Mouse (Mus musculus) erythroblast, adult 5-6 weeks (primary cell): Measurements from ENCODE around the gene Cpt1a. TPM values are rescaled to one million over a fixed set of nuclear protein-coding genes. Genes with fewer than 3 reads are reported as not detected.

ENCODE experiments used
- ATAC-seq: replicated peaks from 2 replicates; pipeline ENCODE4 v1.8.0; 2016; ENCODE audit warnings: moderate number of reproducible peaks, mild to moderate bottlenecking, moderate TSS enrichment, inconsistent platforms; ENCODE audit not compliant: poor library complexity, low FRiP score, severe bottlenecking
- total RNA-seq, 2 experiments: library from RNA; stranded (forward) in 1 of 2; stranded (reverse) in 1 of 2; fragments of 150-400 nt in 1 of 2; fragments of 200-764, 138-1000 nt in 1 of 2; gene quantifications; 2 replicates each; pipeline versions ENCODE4 v1.2.3 to v1.2.4; 2015 to 2017; ENCODE audit warnings: low replicate concordance in 2 of 2

The Cpt1a gene
- total RNA-seq, 2 experiments from 2014 or later, result 11.0 to 19.5 TPM

DNA sequence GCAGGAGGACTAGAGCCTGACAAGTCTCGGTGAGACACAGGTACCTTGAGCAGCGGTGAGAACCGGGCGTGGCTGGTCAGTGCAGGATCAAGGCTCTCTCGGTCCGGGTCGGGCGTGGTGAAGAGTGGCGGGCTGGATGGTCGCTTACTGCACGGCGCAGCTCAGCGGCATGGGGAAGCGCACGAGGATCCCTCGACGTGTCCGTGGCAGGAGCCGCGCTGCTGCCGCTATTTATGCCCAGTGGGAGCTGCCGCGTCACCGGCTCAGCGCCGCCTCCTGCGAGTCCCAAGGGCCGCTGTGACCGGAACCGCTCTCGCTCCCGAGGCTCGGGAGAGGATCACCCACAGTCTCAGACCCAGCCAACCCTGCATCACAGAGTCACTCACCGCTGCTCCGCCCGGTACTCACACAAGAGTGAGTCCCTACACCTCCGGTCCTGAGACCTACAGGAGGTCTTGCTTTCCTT, 92.2 kb downstream of the Cpt1a start, which contains the start of gene Gal:
Gal (minus strand) TSS at position 277 of the 466 bp plus-strand sequence.
- ATAC-seq, result no peak

DNA sequence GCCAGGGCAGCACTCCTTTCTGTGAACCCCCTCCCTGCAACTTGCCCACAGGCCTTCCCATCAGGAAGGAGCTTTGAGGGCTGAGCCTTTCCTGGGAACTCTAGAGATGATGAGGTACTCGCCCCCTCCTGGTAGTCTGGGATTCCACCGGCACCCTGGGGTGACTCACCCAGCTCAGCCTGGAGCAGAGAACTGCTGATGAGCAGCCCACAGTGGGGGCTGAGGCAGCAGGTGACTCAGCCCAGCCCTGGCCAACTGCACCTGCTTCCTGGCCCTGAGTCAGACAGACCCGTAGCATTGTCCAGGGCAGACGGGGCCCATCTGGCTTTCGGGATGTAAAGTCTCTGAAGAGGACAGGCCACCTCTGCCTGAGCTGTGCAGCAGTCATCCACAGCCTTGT, 97.1 kb downstream of the Cpt1a start:
- no peak for ATAC-seq

DNA sequence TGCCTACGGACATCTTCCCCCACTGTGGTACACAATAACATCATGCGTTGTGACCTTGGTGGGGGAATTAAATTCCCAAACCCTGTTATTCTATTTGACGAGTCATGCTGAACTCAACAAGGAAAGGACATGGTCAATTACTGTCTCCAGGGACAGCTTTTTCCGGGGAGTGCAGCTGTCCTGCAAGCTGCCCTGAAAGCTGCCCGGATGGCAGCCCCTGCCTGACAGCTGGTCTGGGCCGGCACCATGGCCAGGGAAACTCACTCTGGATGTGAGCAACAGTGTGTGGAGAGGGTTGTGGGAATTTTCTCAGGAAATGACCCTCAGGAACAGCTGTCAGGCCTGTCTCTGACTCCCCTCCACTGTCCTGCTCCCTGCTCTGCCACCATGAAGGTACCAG, 100.4 kb downstream of the Cpt1a start:
- no peak for ATAC-seq

GRCm38 (mm10) chr19:3422981-3423380, 100.8 kb downstream of the Cpt1a start:
- no peak for ATAC-seq

- no peak for ATAC-seq
Observed at GRCm38 (mm10) chr19:3424214-3424613, 102.1 kb downstream of the Cpt1a start.

- no peak for ATAC-seq
Observed at GRCm38 (mm10) chr19:3428057-3428830, 106.1 kb downstream of the Cpt1a start.

DNA sequence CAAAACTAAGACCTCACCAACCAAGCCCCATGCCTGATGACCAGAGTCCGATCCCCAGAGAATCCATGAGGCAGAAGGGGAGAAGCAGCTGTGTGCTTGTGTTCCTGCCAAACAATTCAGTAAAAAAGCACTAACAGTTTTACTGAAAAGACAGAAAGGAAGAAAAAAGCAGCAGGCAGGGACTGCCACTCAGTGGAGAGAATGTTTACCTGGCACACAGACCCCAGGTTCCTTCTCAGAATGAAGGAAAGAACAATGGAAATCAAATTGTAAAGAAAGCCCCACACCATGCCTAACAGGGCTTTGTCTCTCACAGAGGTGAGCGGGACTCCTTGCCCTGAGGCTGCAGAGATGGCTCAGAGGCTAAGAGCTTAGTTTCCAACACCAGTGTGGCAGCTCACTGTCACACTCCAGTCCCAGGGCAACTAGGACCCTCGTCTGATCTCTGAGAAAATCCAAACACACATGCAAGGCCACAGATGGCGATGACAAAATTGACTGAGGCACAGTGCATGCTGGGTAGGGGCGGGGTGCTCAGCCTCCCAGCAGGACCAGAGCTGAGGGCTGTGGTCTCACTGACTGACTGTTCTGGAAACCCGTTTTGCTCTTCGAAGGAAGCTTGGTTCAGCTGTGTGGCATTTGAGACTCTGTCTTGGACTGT, 107.2 kb downstream of the Cpt1a start:
- ATAC-seq, result no peak

DNA sequence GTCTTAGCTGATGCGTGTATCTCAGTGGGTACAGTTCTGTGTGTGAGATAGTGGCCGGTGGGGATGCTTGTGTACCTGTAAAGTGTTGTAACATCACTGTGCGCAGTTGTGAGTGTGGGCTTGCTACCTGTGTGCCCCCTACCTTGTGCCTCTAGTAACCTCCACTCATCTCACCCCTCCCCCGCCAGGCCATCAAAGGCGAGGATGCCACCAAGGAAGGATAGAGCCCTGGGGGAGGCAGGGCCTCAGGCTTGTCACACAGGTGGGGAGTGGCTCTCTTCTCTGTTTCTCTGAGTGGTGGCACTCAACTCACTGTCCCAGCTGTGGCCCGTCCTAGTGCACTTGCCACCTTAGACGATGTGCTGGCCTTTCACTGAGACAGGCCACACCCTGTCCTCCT, 108.9 kb downstream of the Cpt1a start:
- no peak for ATAC-seq

DNA sequence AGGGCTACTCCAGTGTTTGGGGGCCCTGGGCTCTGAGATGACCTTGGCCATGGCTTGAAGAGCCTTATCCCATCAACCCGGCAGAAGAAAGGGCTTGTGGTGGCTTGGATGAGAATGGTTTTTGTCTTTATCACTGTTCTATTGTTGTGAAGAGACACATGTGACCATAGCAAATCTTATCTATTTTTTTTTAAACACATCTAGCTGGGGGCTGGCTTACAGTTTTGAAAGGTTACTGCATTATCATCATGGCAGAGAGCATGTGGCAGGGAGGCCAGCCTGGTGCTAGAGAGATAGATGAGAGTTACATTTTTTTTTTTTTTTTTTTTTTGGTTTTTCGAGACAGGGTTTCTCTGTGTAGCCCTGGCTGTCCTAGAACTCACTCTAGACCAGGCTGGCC, 109.8 kb downstream of the Cpt1a start:
- ATAC-seq, result no peak

DNA sequence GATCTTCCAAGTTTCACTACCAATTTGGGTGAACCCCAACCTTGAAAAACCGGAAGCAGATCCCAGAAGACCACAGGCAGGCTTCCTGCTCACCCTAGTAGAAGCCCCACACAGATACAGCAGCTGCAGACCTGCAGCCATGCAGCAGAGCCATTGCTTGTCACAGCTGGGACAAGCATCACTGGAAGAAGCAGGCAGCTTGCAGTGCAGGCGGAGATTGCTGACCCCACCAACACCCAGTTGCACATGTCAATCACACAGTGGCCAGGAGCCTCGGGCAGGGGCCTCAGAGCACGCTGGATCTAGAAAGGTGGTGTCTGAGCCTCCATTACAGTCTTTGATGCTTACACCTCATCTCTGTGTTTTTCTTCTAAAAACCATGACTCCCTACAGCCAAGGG, 112.0 kb downstream of the Cpt1a start:
- ATAC-seq, result no peak

DNA sequence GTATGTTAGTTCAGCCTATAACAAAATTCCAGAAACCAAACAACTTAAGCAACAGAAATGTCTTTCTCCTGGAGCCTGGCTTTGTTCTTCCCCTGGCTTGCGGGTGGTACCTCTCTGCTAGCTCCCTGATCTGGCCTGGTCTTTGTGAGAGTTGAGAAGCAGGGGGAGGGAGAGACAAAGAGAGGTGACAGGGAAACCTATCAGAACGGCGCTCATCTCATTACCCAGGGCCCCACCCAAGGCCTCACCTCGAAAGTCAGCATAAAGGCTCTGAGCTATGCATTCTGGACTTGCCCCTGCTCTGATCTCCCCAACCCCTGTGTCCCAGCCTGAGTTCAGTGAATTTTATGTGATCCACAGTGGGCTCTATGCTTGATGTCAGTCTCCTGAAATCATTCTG, 112.5 kb downstream of the Cpt1a start:
- no peak for ATAC-seq

Other genes starting within 250 kb of the Cpt1a start
- gene Mrpl21, start 39.4 kb upstream of the Cpt1a start, total RNA-seq (2015; ENCODE audit: low replicate concordance), result 10.0 and 13.1 TPM in 2 replicates
- 7.2 and 18.3 TPM in 2 replicates for gene Mrpl21, start 39.4 kb upstream of the Cpt1a start, total RNA-seq (2017; ENCODE audit: low replicate concordance)
- 0.63 TPM in 1 of 2 replicates, not detected in the other for gene Ighmbp2, start 39.3 kb upstream of the Cpt1a start, total RNA-seq (2015; ENCODE audit: low replicate concordance)
- 0.70 and 2.2 TPM in 2 replicates for gene Ighmbp2, start 39.3 kb upstream of the Cpt1a start, total RNA-seq (2017; ENCODE audit: low replicate concordance)
- 0.63 TPM in 1 of 2 replicates, not detected in the other for gene Tesmin, start 66.5 kb downstream of the Cpt1a start, total RNA-seq (2015; ENCODE audit: low replicate concordance)
- not detected in 2 replicates for gene Tesmin, start 66.5 kb downstream of the Cpt1a start, total RNA-seq (2017; ENCODE audit: low replicate concordance)
- gene Gal, start 92.2 kb downstream of the Cpt1a start, total RNA-seq (2015; ENCODE audit: low replicate concordance), result not detected in 2 replicates
- not detected in 2 replicates for gene Gal, start 92.2 kb downstream of the Cpt1a start, total RNA-seq (2017; ENCODE audit: low replicate concordance)